Mouse (Mus musculus): ENCODE measurements at regions not wholly inside any gene's neighbourhood (a gene's known extent, or its start where the extent isn't known, plus 50 kb on each side); places are given as distances from the start of the nearest gene placed in this dataset.

DNA sequence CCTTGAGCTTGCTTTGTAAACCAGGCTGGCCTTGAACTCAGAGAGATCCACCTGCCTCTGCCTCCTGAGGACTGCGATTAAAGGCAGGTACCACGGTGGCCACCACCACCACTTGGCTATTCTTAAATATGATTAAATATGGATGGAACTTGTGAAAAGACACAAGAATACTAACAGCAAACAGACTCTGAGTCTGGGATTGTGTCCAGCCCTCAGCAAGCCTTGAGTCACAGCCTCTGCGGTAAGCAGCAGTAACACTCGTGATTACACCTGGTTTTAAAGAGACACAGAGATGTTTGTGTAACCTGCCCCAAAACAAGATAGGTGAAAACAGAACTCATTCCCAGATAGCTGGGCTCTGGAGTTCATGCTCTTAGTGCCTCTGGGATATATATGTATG, 263.4 kb downstream of the Mreg start:
- DNase-seq (ENCODE audit: low spot score in 2 of 2), result no peak

GRCm38 (mm10) chr1:71947506-71947905, 264.6 kb downstream of the Mreg start:
- no peak for DNase-seq (ENCODE audit: low spot score in 2 of 2)

GRCm38 (mm10) chr1:71946911-71947310, 265.2 kb downstream of the Mreg start:
- no peak for DNase-seq (ENCODE audit: low spot score in 2 of 2)

DNA sequence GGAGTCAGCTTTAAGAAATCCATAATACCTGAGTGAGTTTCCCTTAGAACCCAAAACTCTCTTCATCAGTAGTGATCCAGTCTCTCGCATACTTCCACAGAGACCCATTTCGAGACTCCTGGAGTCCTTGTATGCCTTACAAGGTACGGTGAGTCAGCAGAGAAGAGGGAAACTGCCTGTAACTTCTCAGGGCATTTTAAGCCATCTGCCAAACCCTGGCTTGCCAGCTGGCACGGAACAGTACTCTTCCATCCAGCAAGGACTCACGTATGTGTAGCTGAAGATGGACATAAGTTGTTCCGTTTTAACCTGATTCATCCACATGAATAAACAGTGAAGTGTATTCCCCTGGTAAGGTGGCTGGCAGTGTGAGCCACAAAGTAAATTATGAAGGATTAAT, 267.0 kb downstream of the Mreg start:
- no peak for DNase-seq (ENCODE audit: low spot score in 2 of 2)

- no peak for DNase-seq (ENCODE audit: low spot score in 2 of 2)
Measured at GRCm38 (mm10) chr1:71944531-71944930, 267.6 kb downstream of the Mreg start.

GRCm38 (mm10) chr1:71942145-71942544, 270.0 kb downstream of the Mreg start:
- DNase-seq (ENCODE audit: low spot score in 2 of 2), result no peak

DNA sequence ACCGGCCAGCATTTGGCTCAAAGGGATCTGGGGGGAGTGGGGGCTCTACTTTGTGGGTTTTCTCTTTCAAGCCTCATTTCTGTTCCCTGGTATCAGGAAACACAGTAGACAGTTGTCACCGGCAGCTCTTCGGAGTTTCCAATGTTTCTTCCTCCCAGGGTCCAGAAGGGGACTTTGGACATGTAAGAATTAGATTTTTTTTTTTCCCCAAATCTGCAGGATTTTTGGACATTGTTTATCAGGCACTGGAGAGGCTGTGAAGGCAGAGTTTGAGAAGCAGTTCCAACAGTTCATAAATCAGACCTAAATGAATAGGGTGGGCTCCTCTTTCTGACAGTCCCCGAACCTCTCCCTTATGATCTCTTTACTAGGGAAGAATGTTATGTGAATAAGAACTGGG, 270.4 kb downstream of the Mreg start:
- DNase-seq (ENCODE audit: low spot score in 2 of 2), result no peak

- no peak for DNase-seq (ENCODE audit: low spot score in 2 of 2)
Measured at GRCm38 (mm10) chr1:71940900-71941299, 271.2 kb downstream of the Mreg start.

DNA sequence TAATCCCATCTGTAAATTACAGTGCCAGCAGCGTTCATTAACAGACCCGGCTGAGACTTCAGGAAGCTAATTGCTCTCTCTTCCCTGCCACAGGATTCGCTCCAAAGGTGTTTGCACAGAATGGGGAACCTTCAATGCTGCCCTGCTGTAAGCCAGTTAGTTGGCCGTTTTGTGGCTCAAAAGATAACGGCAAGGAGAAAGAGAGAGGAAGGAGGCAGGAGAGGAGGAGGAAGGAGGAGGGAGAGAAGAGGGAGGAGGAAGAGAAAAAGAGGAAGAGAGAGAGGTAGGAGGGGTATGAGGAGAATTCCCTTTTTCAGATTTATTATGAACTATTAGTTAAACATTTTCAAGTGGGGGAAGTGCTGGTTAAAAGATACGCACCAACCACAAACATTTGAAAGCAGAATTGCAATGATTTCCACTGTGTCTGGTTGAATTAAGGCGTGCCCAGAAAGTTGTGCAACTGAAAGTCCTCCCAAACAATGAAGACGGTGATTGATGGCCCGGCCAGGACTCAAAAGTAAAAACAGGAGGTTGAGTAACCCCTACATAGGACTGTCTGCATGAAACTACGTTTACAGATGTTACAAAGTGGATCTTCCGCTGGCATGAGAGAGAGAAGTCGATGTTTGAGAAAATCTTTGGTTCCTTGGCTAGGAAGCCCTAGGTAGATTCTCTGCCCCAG, 273.6 kb downstream of the Mreg start:
- no peak for DNase-seq (ENCODE audit: low spot score in 2 of 2)

GRCm38 (mm10) chr1:71937922-71938321, 274.2 kb downstream of the Mreg start:
- no peak for DNase-seq (ENCODE audit: low spot score in 2 of 2)

GRCm38 (mm10) chr1:71937168-71937567, 274.9 kb downstream of the Mreg start:
- DNase-seq (ENCODE audit: low spot score in 2 of 2), result no peak

GRCm38 (mm10) chr1:71936501-71937129, 275.5 kb downstream of the Mreg start:
- no peak for DNase-seq (ENCODE audit: low spot score in 2 of 2)

DNA sequence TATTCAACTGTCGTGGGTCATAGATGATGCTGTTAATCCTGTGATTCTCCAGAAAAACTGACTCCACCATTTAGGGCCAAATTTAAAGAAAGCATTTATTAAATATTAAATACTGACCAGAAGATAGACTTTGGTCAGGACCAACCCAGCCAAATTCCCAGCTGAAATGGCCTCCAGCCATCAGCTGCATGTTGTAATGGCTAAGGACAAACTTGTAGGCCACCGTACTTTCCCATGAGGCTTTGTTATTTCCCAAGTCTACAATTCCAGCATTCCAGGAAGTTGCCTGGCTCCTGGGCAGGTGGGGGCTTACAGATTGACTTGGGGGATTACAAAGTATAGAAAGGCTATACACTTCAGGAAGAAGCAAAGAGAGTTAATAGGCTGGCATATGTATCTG, 272.5 kb upstream of the Fn1 start:
- DNase-seq (ENCODE audit: low spot score in 2 of 2), result no peak

- no peak for DNase-seq (ENCODE audit: low spot score in 2 of 2)
Measured at GRCm38 (mm10) chr1:71924884-71925283, 271.9 kb upstream of the Fn1 start.

DNA sequence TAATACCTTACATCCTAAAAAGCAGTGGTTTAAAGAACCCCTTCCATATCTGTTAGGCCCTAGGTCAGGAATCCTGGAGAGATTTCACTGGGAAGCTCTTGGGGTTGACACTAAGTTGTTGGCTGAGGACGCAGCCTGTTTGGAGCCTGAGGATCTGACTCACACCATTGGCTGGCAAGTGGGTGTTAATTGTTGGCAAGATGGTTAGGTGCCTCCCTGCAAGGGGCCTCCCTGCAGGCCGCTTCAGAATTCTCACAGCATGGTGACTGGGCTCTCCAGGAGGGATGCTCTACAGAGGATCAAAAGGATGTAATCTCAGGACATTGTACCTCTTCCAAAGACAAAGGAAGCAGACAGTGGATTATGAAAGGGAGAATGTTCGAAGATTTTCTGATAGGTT, 270.7 kb upstream of the Fn1 start:
- DNase-seq (ENCODE audit: low spot score in 2 of 2), result no peak

DNA sequence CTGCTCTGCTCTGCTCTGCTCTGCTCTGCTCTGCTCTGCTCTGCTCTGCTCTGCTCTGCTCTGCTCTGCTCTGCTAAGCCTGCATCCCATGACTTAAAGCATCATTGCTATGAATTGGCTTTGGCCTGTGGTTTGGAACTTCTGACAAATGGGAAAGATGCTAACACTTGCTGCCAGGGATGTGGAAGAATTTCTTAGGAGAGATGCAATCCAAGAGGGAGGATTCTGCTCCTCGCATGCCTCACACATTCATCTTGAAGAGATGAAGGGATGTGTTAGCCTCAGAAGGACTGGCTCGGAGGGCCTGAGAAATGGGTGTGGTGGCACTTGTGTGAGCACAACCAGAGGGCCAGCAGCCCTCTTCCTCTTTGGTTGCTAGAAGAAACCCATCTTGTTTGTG, 268.5 kb upstream of the Fn1 start:
- DNase-seq (ENCODE audit: low spot score in 2 of 2), result no peak

GRCm38 (mm10) chr1:71919891-71920290, 266.9 kb upstream of the Fn1 start:
- no peak for DNase-seq (ENCODE audit: low spot score in 2 of 2)

DNA sequence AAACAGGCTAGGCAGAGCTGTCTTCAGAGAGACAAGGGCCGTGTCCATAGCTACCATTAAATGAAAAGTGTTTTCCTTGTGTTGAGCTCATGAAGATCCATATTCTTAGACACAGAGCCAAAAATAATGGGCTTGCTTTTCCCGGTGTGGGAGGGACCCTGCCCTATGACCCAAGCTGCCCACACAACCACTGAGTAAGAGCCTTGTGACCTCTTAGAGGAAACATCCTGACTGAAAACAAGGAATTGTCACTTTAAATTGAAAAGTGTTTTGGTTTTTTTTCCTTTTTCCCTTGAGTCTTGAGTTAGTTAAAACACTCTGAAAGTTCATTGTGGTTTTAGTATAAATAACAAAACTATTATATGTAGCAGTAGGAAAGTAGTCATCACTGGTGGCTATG, 264.0 kb upstream of the Fn1 start:
- DNase-seq (ENCODE audit: low spot score in 2 of 2), result no peak

DNA sequence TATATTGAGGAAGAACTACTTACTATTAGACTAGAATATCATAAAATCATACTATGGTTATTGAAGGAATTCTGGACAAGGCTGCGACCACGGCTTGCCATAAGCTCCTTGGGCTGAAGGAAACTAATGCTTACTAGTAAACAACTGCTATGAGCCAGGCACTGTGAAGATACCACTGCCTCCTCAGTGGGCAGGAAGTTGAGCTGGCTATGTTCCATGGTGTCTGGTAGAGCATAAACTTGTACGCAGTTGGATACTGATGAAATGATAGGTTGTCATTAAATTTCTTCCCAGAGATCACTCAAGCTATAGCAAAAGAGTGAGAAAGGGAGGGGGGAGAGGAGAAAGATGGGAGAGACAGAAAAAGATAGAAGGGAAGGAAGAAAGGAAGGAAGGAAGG, 261.4 kb upstream of the Fn1 start:
- DNase-seq (ENCODE audit: low spot score in 2 of 2), result no peak

GRCm38 (mm10) chr1:71913221-71913620, 260.2 kb upstream of the Fn1 start:
- no peak for DNase-seq (ENCODE audit: low spot score in 2 of 2)

DNA sequence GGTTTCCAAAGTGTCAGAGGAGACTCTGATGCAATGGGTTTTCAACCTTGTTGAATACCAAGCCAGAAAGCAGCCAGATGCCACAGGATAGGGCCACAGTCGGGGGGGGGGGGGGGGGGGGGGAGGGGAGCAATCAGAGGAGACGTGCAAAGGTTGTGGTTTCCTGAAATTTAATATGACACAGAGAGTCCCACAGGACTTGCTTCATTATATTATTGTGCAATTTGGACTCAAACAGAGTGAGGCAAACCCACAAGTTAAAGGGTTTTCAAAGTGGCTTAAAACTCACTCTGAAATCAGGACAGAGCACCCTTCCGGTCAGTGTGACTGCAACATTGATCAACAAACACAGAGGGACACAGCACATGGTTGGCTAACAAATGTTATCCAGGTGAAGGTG, 259.4 kb upstream of the Fn1 start:
- DNase-seq (ENCODE audit: low spot score in 2 of 2), result no peak

GRCm38 (mm10) chr1:71910125-71910524, 257.1 kb upstream of the Fn1 start:
- DNase-seq (ENCODE audit: low spot score in 2 of 2), result no peak

DNA sequence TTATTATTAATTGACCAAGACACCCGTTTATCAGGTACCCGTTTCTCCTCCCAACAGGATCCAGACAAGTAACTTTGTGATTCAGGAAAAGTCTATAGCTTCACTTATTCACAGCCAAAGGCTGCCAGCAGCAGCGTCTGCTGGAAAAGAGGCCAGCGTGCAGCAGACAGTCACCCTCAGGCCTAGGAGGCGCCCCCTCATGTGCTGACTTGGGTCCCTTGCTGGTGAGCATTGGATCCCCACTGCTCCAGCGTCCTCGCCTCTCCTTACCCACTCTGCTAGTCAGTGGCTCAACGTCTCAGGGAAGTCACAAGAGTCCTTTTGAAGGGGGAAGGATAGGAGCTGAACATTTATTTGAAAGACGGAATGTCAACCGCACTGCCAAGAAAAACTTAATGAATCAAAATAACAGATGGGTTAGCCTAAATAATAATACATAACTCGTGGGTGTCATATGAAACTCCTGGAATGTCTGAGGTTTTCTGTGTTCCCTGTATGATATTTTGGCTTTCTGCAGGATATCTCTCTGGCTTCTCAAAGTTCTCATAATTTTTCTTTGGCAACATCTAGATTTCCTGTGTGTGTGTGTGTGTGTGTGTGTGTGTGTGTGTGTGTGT, 256.6 kb upstream of the Fn1 start:
- no peak for DNase-seq (ENCODE audit: low spot score in 2 of 2)
